Mouse (Mus musculus): Measurements from ENCODE around the gene Fxyd2.
A peak's percentile ranks its signal among the peaks of the same experiment; 100 is the strongest.

The Fxyd2 gene

GRCm38 (mm10) chr9:45391299-45391698, 8.2 kb upstream of the Fxyd2 start:
- no peak for DNase-seq (ENCODE audit: low spot score in 2 of 2)

- no peak for DNase-seq (ENCODE audit: low spot score in 2 of 2)
Observed at GRCm38 (mm10) chr9:45395218-45395617, 4.3 kb upstream of the Fxyd2 start.

GRCm38 (mm10) chr9:45395796-45396195, 3.7 kb upstream of the Fxyd2 start:
- DNase-seq (ENCODE audit: low spot score in 2 of 2): no peak

- no peak for DNase-seq (ENCODE audit: low spot score in 2 of 2)
Observed at GRCm38 (mm10) chr9:45398336-45398735, 1.1 kb upstream of the Fxyd2 start.

- no peak for DNase-seq (ENCODE audit: low spot score in 2 of 2)
Observed at GRCm38 (mm10) chr9:45401851-45402250, 2.4 kb downstream of the Fxyd2 start.

GRCm38 (mm10) chr9:45402957-45403356, 3.5 kb downstream of the Fxyd2 start:
- DNase-seq (ENCODE audit: low spot score in 2 of 2): no peak

- no peak for DNase-seq (ENCODE audit: low spot score in 2 of 2)
Observed at GRCm38 (mm10) chr9:45405694-45406093, 6.2 kb downstream of the Fxyd2 start.

- no peak for DNase-seq (ENCODE audit: low spot score in 2 of 2)
Observed at GRCm38 (mm10) chr9:45406808-45407207, 7.3 kb downstream of the Fxyd2 start.

GRCm38 (mm10) chr9:45407706-45408675, 8.5 kb downstream of the Fxyd2 start:
- peak; percentile 15 to 36 for DNase-seq (ENCODE audit: low spot score in 2 of 2)

GRCm38 (mm10) chr9:45410193-45410592, 10.7 kb downstream of the Fxyd2 start:
- no peak for DNase-seq (ENCODE audit: low spot score in 2 of 2)

GRCm38 (mm10) chr9:45410614-45411013, 11.1 kb downstream of the Fxyd2 start:
- DNase-seq (ENCODE audit: low spot score in 2 of 2): no peak

GRCm38 (mm10) chr9:45411111-45411510, 11.6 kb downstream of the Fxyd2 start:
- DNase-seq (ENCODE audit: low spot score in 2 of 2): no peak

GRCm38 (mm10) chr9:45411803-45412202, 12.3 kb downstream of the Fxyd2 start:
- peak; percentile 18 to 33 for DNase-seq (ENCODE audit: low spot score in 2 of 2)

- DNase-seq (ENCODE audit: low spot score in 2 of 2): peak; percentile 71 to 79
Observed at GRCm38 (mm10) chr9:45412287-45412686, 12.8 kb downstream of the Fxyd2 start.

- no peak for DNase-seq (ENCODE audit: low spot score in 2 of 2)
Observed at GRCm38 (mm10) chr9:45412700-45413477, 13.4 kb downstream of the Fxyd2 start.

- peak in 1 of 2 experiments; percentile 19 for DNase-seq (ENCODE audit: low spot score in 2 of 2)
Observed at GRCm38 (mm10) chr9:45413478-45414140, 14.1 kb downstream of the Fxyd2 start.

- DNase-seq (ENCODE audit: low spot score in 2 of 2): no peak
Observed at GRCm38 (mm10) chr9:45415912-45416311, 16.4 kb downstream of the Fxyd2 start.

- DNase-seq (ENCODE audit: low spot score in 2 of 2): peak; percentile 51 to 52
Observed at GRCm38 (mm10) chr9:45417245-45417644, 17.8 kb downstream of the Fxyd2 start.

- no peak for DNase-seq (ENCODE audit: low spot score in 2 of 2)
Observed at GRCm38 (mm10) chr9:45418252-45418651, 18.8 kb downstream of the Fxyd2 start.

- DNase-seq (ENCODE audit: low spot score in 2 of 2): no peak
Observed at GRCm38 (mm10) chr9:45421209-45421608, 21.7 kb downstream of the Fxyd2 start.

- no peak for DNase-seq (ENCODE audit: low spot score in 2 of 2)
Observed at GRCm38 (mm10) chr9:45422761-45423298, 23.4 kb downstream of the Fxyd2 start.

- no peak for DNase-seq (ENCODE audit: low spot score in 2 of 2)
Observed at GRCm38 (mm10) chr9:45426456-45426855, 27.0 kb downstream of the Fxyd2 start, which contains the start of gene Dscaml1. TSS of gene Dscaml1 (plus strand) at chr9:45426628.
